Mouse (Mus musculus): ENCODE results near the gene Rnf26. TPM values are rescaled to one million over a fixed set of nuclear protein-coding genes. Genes with fewer than 3 reads are reported as not detected.

The Rnf26 gene
- polyA plus RNA-seq, 1 experiment from 2014 or later, result 45.4 TPM

DNA sequence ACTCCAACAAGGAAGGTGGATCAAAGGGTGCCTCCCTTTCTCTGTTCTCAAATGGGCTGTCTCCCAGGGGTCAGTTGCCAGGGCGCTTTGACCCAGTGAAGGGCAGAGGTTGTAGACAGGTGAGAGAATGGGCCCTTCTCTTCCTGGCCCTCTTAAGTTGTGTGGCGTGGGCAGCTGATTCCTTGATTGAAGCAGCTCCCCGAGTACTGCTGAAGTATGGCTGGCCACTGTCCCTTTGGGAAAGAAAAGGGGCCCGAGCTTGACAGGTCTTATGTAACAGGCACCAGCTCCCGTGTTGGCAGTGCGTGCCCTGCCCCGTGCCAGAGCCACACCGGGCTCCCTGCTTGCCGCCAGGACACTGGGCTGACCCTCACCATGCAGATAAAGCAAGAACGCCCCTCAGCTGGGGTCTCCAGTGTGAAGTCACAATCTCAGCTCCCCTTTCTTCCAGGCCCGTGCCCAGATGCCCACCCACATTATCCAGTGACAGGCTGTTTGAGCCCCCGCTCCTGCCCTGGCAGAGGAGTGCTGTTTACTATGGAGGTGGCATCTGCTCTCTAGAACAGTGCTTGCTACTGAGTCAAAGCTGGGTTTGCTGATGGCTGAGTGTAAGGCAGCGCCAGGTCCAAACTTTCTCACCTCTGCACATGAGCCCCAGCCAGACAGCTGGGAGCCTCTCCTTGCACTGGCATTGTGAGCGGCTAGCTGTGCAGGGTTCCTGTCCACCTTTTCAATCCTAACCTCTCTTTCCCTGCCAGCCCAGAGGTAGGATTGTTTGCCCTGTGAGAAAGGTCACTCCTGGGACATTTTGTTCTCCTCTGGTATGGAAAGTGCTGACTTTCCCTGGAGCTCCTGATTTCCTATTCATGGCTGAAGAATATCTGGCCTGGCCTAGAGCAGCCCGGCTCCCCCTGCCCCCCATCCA lies 27.3 kb downstream of the Rnf26 start:
- Histone ChIP-seq H3K4me1 (ENCODE audit: control insufficient read depth, insufficient read depth, low read length) (peaks cover 48% of the 10 kb centered on the region), H3K9me3 (ENCODE audit: control insufficient read depth, low read length) (no peaks in the 10 kb centered on the region), H3K9ac (ENCODE audit: low read depth, low read length) (0 out of 2 replicates have a peak overlapping the region, but pooled peaks have one; percentile 2), H3K36me3 (ENCODE audit: control insufficient read depth, insufficient read depth, low read length) (no peaks in the 10 kb centered on the region), H3K27me3 (replicated peaks; ENCODE audit: control insufficient read depth, insufficient read depth, low read length) (no peaks in the 10 kb centered on the region), H3K27ac (ENCODE audit: low read length) (no peak overlapping the region), H3K4me2 (ENCODE audit: low read depth, low read length) (peak overlapping the region; percentile 99), H3K4me3 (ENCODE audit: low read length) (no peak overlapping the region; the same call in 1 of the 2 replicates)
- WGBS, result 70% methylated on average over 15 of the region's 15 CpGs
- no peak for ATAC-seq

DNA sequence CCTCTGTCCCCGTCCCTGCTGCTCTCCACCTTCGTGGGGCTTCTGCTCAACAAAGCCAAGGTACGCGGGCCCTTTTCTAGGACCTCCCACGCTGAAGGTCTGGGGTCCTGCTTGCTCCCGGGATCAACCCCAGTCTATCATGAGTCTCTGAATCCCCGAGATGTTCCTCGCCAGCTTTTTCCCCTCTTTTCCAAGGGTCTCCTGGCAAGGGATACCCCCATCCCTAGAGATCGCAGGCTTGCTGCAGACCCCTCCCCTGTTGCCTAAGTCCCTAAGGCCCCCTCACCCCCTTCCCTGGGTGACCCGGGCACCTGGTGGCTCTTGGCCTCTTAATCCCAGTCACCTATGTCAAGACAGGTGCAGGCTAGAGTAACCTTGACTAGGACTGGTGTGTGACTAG lies 28.0 kb downstream of the Rnf26 start:
- WGBS, result 5% methylated on average over 10 of the region's 10 CpGs
- no peaks in the 10 kb centered on the region for H3K27me3 ChIP-seq (replicated peaks; ENCODE audit: control insufficient read depth, insufficient read depth, low read length)
- H3K4me2 ChIP-seq (ENCODE audit: low read depth, low read length), result peak overlapping the region; percentile 99
- ATAC-seq, result no peak; the same call in 1 of the 2 replicates
- no peaks in the 10 kb centered on the region for H3K9me3 ChIP-seq (ENCODE audit: control insufficient read depth, low read length)
- H3K4me3 ChIP-seq (ENCODE audit: low read length), result peak overlapping the region; percentile 66
- no peak overlapping the region for H3K27ac ChIP-seq (ENCODE audit: low read length)
- peaks cover 49% of the 10 kb centered on the region for H3K4me1 ChIP-seq (ENCODE audit: control insufficient read depth, insufficient read depth, low read length)
- no peaks in the 10 kb centered on the region for H3K36me3 ChIP-seq (ENCODE audit: control insufficient read depth, insufficient read depth, low read length)
- H3K9ac ChIP-seq (ENCODE audit: low read depth, low read length), result peak overlapping the region; percentile 86

DNA sequence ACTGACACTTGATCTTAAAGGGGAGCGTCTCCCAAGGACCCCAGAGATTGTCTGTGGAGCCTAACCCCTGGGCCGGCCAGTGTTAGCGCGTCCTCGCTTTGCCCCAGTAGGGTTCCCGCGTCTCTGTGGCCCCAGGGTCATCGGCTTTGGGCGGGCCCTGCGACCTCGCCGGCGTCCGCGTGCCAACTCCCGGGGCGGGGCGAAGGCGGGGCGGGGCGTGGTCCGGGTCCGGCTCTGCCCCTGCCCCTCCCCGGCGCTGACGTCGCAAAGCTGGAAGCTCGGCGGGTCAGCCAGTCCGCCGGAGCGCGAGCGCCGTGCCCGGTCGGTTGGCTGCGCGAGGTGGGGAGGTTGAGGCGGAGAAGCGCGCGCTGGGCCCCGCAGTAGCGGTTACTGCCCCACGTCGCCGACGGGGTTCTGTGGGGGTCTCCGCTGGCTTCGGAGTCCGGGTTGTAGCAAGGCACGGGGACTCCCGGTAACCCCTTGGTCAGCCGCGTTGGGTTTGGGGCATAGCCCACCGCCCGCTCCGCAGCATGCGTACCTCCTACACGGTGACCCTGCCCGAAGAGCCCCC lies 28.6 kb downstream of the Rnf26 start:
- Histone ChIP-seq H3K36me3 (ENCODE audit: control insufficient read depth, insufficient read depth, low read length) (no peaks in the 10 kb centered on the region), H3K27ac (ENCODE audit: low read length) (peak overlapping the region; percentile 50), H3K4me1 (ENCODE audit: control insufficient read depth, insufficient read depth, low read length) (peaks cover 50% of the 10 kb centered on the region), H3K9me3 (ENCODE audit: control insufficient read depth, low read length) (no peaks in the 10 kb centered on the region), H3K9ac (ENCODE audit: low read depth, low read length) (peak overlapping the region; percentile 86), H3K4me2 (ENCODE audit: low read depth, low read length) (peak overlapping the region; percentile 99), H3K27me3 (replicated peaks; ENCODE audit: control insufficient read depth, insufficient read depth, low read length) (no peaks in the 10 kb centered on the region), H3K4me3 (ENCODE audit: low read length) (peak overlapping the region; percentile 66)
- ATAC-seq, result peak; percentile 68
- WGBS, result under 1% methylated on average over 62 of the region's 62 CpGs

DNA sequence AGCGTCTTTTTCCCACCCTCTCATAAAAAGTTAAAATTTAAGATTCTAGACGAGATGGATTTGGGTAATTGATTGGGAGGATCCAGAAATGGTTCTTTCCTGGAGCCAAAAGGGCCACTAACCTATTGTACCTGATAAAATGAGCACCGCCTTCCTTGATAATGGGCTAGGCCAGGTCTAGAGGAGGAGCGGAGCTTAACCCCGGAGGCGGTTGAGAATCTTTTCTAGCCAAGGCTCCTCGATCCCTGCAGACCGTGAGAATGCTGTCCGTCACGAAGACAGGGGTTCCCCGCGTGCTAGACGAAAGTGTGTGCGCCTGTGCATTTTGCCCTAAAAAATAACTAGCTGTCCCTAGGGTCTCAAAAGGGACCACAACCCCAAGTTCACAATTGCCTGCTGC lies 29.1 kb downstream of the Rnf26 start:
- ATAC-seq, result peak; percentile 43
- 1% methylated on average over 14 of the region's 14 CpGs for WGBS
- peaks cover 53% of the 10 kb centered on the region for H3K4me1 ChIP-seq (ENCODE audit: control insufficient read depth, insufficient read depth, low read length)

DNA sequence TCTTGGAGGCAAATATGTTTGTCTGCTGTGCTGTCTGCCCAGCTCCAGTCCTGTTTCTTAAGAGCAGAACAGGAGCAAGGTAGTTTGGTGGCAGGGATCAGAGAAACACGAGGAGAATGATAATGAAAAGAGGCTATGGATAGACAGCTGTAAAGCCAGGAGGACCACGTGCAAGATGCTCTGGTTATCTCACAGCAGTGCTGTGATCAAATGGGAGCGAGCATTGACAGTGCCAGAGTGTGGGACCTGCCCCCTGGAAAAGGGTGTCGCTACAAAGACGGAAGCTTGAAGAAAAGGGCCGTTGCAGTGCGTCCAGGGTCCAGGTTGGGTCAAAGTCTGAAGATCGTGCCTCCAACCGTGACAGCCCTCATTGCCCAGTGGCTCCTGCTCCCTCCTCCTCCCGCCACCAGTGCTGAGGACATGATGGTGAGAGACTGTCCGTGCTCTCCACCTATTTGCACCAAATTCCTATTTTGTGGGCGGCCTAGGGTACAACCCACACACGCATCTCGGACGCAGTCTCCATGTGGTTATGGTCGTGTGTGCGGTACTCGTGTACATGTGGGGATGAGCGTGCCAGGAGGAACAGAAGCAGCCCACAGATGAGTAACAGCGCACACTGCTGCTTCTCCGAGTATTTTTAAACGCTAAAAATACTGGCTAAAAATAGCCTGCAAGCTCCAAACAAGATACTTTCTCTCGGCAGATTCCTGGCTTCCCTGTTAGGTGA lies 29.8 kb downstream of the Rnf26 start:
- H3K4me1 ChIP-seq (ENCODE audit: control insufficient read depth, insufficient read depth, low read length), result peaks cover 57% of the 10 kb centered on the region
- no peaks in the 10 kb centered on the region for H3K27me3 ChIP-seq (replicated peaks; ENCODE audit: control insufficient read depth, insufficient read depth, low read length)
- H3K9me3 ChIP-seq (ENCODE audit: control insufficient read depth, low read length), result no peaks in the 10 kb centered on the region
- peak overlapping the region; percentile 99 for H3K4me2 ChIP-seq (ENCODE audit: low read depth, low read length)
- peak overlapping the region; percentile 50 for H3K27ac ChIP-seq (ENCODE audit: low read length)
- no peaks in the 10 kb centered on the region for H3K36me3 ChIP-seq (ENCODE audit: control insufficient read depth, insufficient read depth, low read length)
- H3K9ac ChIP-seq (ENCODE audit: low read depth, low read length), result peak overlapping the region; percentile 30; the same call in 1 of the 2 replicates
- peak overlapping the region; percentile 66 for H3K4me3 ChIP-seq (ENCODE audit: low read length)
- WGBS, result 9% methylated on average over 23 of the region's 23 CpGs
- ATAC-seq, result peak; percentile 45

More for the DNA sequence above, 29.1 kb downstream of the Rnf26 start:
- Histone ChIP-seq H3K36me3 (ENCODE audit: control insufficient read depth, insufficient read depth, low read length) (no peaks in the 10 kb centered on the region), H3K27ac (ENCODE audit: low read length) (peak overlapping the region; percentile 50), H3K9me3 (ENCODE audit: control insufficient read depth, low read length) (no peaks in the 10 kb centered on the region), H3K4me3 (ENCODE audit: low read length) (peak overlapping the region; percentile 66), H3K9ac (ENCODE audit: low read depth, low read length) (peak overlapping the region; percentile 86), H3K27me3 (replicated peaks; ENCODE audit: control insufficient read depth, insufficient read depth, low read length) (no peaks in the 10 kb centered on the region), H3K4me2 (ENCODE audit: low read depth, low read length) (peak overlapping the region; percentile 99)

- H3K27ac ChIP-seq (ENCODE audit: low read length), result no peak overlapping the region
Measured at GRCm38 (mm10) chr9:44082266-44082665, 31.1 kb downstream of the Rnf26 start.

DNA sequence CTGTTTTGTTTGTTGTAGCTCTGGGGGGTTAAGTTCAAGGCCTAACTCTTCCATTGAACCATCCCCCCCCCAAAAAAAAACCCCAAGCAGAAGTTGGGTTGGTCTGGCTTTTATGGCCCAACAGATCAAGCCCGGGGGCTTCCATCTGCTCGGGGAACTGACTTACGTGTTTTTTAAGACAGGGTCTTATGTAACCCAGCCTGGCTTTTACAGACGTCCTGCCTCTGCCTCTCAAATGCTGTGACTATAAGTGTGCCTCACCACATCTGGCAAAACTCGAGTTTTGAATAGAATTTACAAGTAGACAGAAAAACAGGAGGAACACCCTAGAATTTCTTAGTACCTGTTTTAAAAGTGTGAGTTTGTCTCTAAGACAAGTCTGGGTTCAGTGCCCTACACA lies 31.7 kb downstream of the Rnf26 start:
- Histone ChIP-seq H3K36me3 (ENCODE audit: control insufficient read depth, insufficient read depth, low read length) (no peaks in the 10 kb centered on the region), H3K27me3 (replicated peaks; ENCODE audit: control insufficient read depth, insufficient read depth, low read length) (no peaks in the 10 kb centered on the region), H3K4me1 (ENCODE audit: control insufficient read depth, insufficient read depth, low read length) (peaks cover 48% of the 10 kb centered on the region), H3K9ac (ENCODE audit: low read depth, low read length) (no peak overlapping the region), H3K9me3 (ENCODE audit: control insufficient read depth, low read length) (no peaks in the 10 kb centered on the region), H3K27ac (ENCODE audit: low read length) (no peak overlapping the region), H3K4me2 (ENCODE audit: low read depth, low read length) (no peak overlapping the region), H3K4me3 (ENCODE audit: low read length) (no peak overlapping the region)
- 69% methylated on average over 5 of the region's 5 CpGs for WGBS
- no peak for ATAC-seq

More at GRCm38 (mm10) chr9:44082266-44082665, 31.1 kb downstream of the Rnf26 start:
- 91% methylated on average over 5 of the region's 5 CpGs for WGBS
- no peaks in the 10 kb centered on the region for H3K27me3 ChIP-seq (replicated peaks; ENCODE audit: control insufficient read depth, insufficient read depth, low read length)
- no peaks in the 10 kb centered on the region for H3K9me3 ChIP-seq (ENCODE audit: control insufficient read depth, low read length)
- ATAC-seq, result no peak
- H3K9ac ChIP-seq (ENCODE audit: low read depth, low read length), result no peak overlapping the region
- peaks cover 53% of the 10 kb centered on the region for H3K4me1 ChIP-seq (ENCODE audit: control insufficient read depth, insufficient read depth, low read length)
- no peak overlapping the region for H3K4me3 ChIP-seq (ENCODE audit: low read length)
- no peaks in the 10 kb centered on the region for H3K36me3 ChIP-seq (ENCODE audit: control insufficient read depth, insufficient read depth, low read length)
- H3K4me2 ChIP-seq (ENCODE audit: low read depth, low read length), result no peak overlapping the region

- H3K4me1 ChIP-seq (ENCODE audit: control insufficient read depth, insufficient read depth, low read length), result peaks cover 42% of the 10 kb centered on the region
- 67% methylated on average over 5 of the region's 5 CpGs for WGBS
Measured at GRCm38 (mm10) chr9:44080953-44081352, 32.4 kb downstream of the Rnf26 start.

More at GRCm38 (mm10) chr9:44080953-44081352, 32.4 kb downstream of the Rnf26 start:
- Histone ChIP-seq H3K4me2 (ENCODE audit: low read depth, low read length) (no peak overlapping the region), H3K36me3 (ENCODE audit: control insufficient read depth, insufficient read depth, low read length) (no peaks in the 10 kb centered on the region), H3K9me3 (ENCODE audit: control insufficient read depth, low read length) (no peaks in the 10 kb centered on the region), H3K4me3 (ENCODE audit: low read length) (no peak overlapping the region), H3K27me3 (replicated peaks; ENCODE audit: control insufficient read depth, insufficient read depth, low read length) (no peaks in the 10 kb centered on the region), H3K9ac (ENCODE audit: low read depth, low read length) (no peak overlapping the region), H3K27ac (ENCODE audit: low read length) (no peak overlapping the region)
- no peak for ATAC-seq
